10 mouse cellular contexts compared by ENCODE assay signal in the genomic region with DNA sequence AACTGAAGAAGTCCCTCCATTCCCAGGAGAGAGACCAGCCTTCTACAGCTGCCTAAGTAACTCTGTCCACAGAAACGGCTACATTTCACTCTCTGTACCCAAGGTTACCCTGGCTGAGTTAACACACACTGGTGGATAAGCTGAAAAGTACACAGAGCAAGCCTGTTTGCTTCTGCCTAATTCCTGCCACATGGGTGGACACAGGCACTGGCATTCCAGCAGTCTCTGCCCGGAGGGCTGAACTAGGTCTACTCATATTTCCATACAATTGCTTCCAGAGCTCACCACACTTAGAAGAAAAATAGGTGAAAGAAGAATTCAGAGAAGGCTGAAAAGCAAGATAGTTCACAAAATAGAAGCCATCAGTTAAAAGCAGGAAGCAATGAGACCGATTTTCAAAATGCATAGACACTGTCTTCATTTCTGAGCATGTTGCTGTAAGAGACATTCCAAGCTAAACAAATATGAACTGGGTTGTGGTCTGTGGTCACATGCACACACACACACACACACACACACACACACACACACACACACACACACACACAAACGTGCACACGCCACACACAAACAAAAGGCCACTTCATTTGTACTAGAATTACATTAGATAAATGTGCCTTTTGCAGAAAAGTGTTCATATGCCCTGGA. TPM values are rescaled to one million over a fixed set of nuclear protein-coding genes. Genes with fewer than 3 reads are reported as not detected.
DNase-seq lines count a peak whose midpoint lies in the region; ATAC-seq and TF ChIP-seq lines count a peak whose summit lies in the region.
"Had no signal": no experiment of that assay in that cellular context is flagged by ENCODE, and none has a peak within 500 bp of the region (broad histone marks: within the 10 kb centered on the region; RNA-seq: fewer than 3 reads in every experiment).

No protein-coding gene starts in this region.

- no peak for TF ChIP-seq CTCF in hindbrain, postnatal 0 days (IDR thresholded peaks at IDR 0.05; ENCODE audit: low read depth)
- no peak for TF ChIP-seq CTCF in gastrocnemius, adult 2 months (IDR thresholded peaks at IDR 0.05)

- WGBS in lung, embryonic 15.5 days, result 48% methylated on average over 5 of the region's 5 CpGs
- WGBS in hindbrain, postnatal 0 days, result 60% methylated on average over 5 of the region's 5 CpGs

- intact Hi-C loops in gastrocnemius, adult 2 months (cut with DNase I), result no loop called here

- H3K9me3 ChIP-seq in lung, embryonic 15.5 days, result no peaks in the 10 kb centered on the region
- no peaks in the 10 kb centered on the region for H3K9me3 ChIP-seq in hindbrain, postnatal 0 days (ENCODE audit: low read length)
- H3K9me3 ChIP-seq: G1E had no signal

- H3K79me2 ChIP-seq in myocyte (ENCODE audit: control insufficient read depth, insufficient read depth), result peaks cover 31% of the 10 kb centered on the region

- H3K27ac ChIP-seq in lung, embryonic 15.5 days, result 0 out of 2 replicates have a peak overlapping the region, but pooled peaks have one; percentile 26
- H3K27ac ChIP-seq in hindbrain, postnatal 0 days, result 0 out of 2 replicates have a peak overlapping the region, but pooled peaks have one; percentile 15
- H3K27ac ChIP-seq in gastrocnemius, adult 2 months, result no peak overlapping the region

- H3K4me2 ChIP-seq in lung, embryonic 15.5 days, result no peak overlapping the region
- no peak overlapping the region for H3K4me2 ChIP-seq in hindbrain, postnatal 0 days (ENCODE audit: low read depth, low read length)
- H3K4me2 ChIP-seq in myocyte (ENCODE audit: low read depth), result peak overlapping the region; percentile 43

- no peak for TF ChIP-seq POLR2A in myocyte (IDR thresholded peaks at IDR 0.05; ENCODE audit: insufficient read length, low read depth)

- H3K27me3 ChIP-seq in lung, embryonic 15.5 days, result no peaks in the 10 kb centered on the region
- H3K27me3 ChIP-seq in hindbrain, postnatal 0 days (ENCODE audit: insufficient read depth, low read length), result no peaks in the 10 kb centered on the region
- no peaks in the 10 kb centered on the region for H3K27me3 ChIP-seq in myocyte (ENCODE audit: control insufficient read depth, insufficient read depth, insufficient read length)

- H3K36me3 ChIP-seq in lung, embryonic 15.5 days, result no peaks in the 10 kb centered on the region
- no peaks in the 10 kb centered on the region for H3K36me3 ChIP-seq in hindbrain, postnatal 0 days (ENCODE audit: insufficient read depth, low read length)
- no peaks in the 10 kb centered on the region for H3K36me3 ChIP-seq in myocyte (ENCODE audit: control insufficient read depth, insufficient read depth)

- H3ac ChIP-seq in myocyte (ENCODE audit: control insufficient read depth, insufficient read length), result no peak overlapping the region

- H3K4me3 ChIP-seq in lung, embryonic 15.5 days, result no peak overlapping the region
- no peak overlapping the region for H3K4me3 ChIP-seq in hindbrain, postnatal 0 days (ENCODE audit: low read length)
- H3K4me3 ChIP-seq in myocyte, result no peak overlapping the region
- no peak overlapping the region for H3K4me3 ChIP-seq in gastrocnemius, adult 2 months

- no peak for DNase-seq in lung, postnatal 10 days
- peak; percentile 75 for DNase-seq in embryo, embryonic 11 days
- no peak for DNase-seq in hindbrain, postnatal 0 days (ENCODE audit: low spot score)
- DNase-seq in frontal cortex, postnatal 14 days (ENCODE audit: low spot score in 2 of 2), result no peak
- DNase-seq in gastrocnemius, adult 2 months, result no peak
- DNase-seq in cerebellum, postnatal 25 days, result no peak
- DNase-seq: layer of hippocampus, adult 9-11 months had no signal

- no peak; the same call in 1 of the 2 replicates for ATAC-seq in lung, embryonic 15.5 days (ENCODE audit: borderline replicate concordance, extremely low read depth, low FRiP score, low TSS enrichment)
- 0 out of 2 replicates have a peak, but pooled peaks have one; percentile 32 for ATAC-seq in hindbrain, postnatal 0 days

- H3K9ac ChIP-seq in lung, embryonic 15.5 days, result no peak overlapping the region
- H3K9ac ChIP-seq in hindbrain, postnatal 0 days (replicated peaks; ENCODE audit: low read length), result no peak overlapping the region

- 0 out of 2 replicates have a peak, but pooled peaks cover 3% of the 10 kb centered on the region for H3K4me1 ChIP-seq in lung, embryonic 15.5 days
- no peaks in the 10 kb centered on the region for H3K4me1 ChIP-seq in hindbrain, postnatal 0 days (ENCODE audit: insufficient read depth, low read length)

TF ChIP-seq in myocyte, 11 proteins besides CTCF, POLR2A, EP300 and RAD21:
- TF ChIP-seq E2F4 (IDR thresholded peaks at IDR 0.05; ENCODE audit: insufficient read depth) (no peak), POLR2AphosphoS2 (IDR thresholded peaks at IDR 0.05; ENCODE audit: insufficient read length, low read depth) (no peak), USF1 (IDR thresholded peaks at IDR 0.05; ENCODE audit: low read depth) (no peak), CEBPB (IDR thresholded peaks at IDR 0.05; ENCODE audit: insufficient read depth, poor library complexity, severe bottlenecking) (no peak), REST (IDR thresholded peaks at IDR 0.05; ENCODE audit: insufficient read depth, insufficient read length) (no peak), TCF12 (IDR thresholded peaks at IDR 0.05; ENCODE audit: insufficient read depth, poor library complexity, severe bottlenecking) (no peak), MYOG (IDR thresholded peaks at IDR 0.05; ENCODE audit: control insufficient read depth in 1 of 3, insufficient read depth in 1 of 3, insufficient read length in 2 of 3, low read depth in 2 of 3) (no peak), MAX (IDR thresholded peaks at IDR 0.05; ENCODE audit: low read depth) (no peak), MYOD1 (IDR thresholded peaks at IDR 0.05; ENCODE audit: control insufficient read depth in 1 of 3, insufficient read length in 2 of 3, low read depth in 2 of 3) (no peak), SRF (IDR thresholded peaks at IDR 0.05; ENCODE audit: control insufficient read depth, insufficient read length, low read depth) (no peak), TCF3 (IDR thresholded peaks at IDR 0.05; ENCODE audit: insufficient read length, low read depth) (no peak)

RNA-seq across cellular contexts. Expression of gene Prkar2b, which starts 16.5 kb away (rescaled TPM):
- polyA plus RNA-seq in lung, embryonic 15.5 days (2015; fragmentation: Nextera tagmentation; extraction: Ambion mirVana), result 21.4 and 24.6 TPM in 2 replicates
- total RNA-seq in hindbrain, postnatal 0 days (2014; rRNA removed), result 124 and 163 TPM in 2 replicates
- 97.3 and 102 TPM in 2 replicates for polyA plus RNA-seq in hindbrain, postnatal 0 days (2015; fragmentation: Nextera tagmentation; extraction: Ambion mirVana)
- polyA plus RNA-seq in myocyte (2012; fragmentation: generic; extraction: Trizol), result 16.2 TPM
- 1 to 10 TPM in 1 of 2 experiments, under 1 TPM in 1; 0.28 to 1.1 TPM for total RNA-seq in gastrocnemius, adult 2 months (2021)
